Mouse (Mus musculus): ENCODE measurements around the gene Stx6. TPM values are rescaled to one million over a fixed set of nuclear protein-coding genes. Genes with fewer than 3 reads are reported as not detected.

Gene Stx6
- polyA plus RNA-seq, 1 experiment from 2014 or later, result 124 TPM

DNA sequence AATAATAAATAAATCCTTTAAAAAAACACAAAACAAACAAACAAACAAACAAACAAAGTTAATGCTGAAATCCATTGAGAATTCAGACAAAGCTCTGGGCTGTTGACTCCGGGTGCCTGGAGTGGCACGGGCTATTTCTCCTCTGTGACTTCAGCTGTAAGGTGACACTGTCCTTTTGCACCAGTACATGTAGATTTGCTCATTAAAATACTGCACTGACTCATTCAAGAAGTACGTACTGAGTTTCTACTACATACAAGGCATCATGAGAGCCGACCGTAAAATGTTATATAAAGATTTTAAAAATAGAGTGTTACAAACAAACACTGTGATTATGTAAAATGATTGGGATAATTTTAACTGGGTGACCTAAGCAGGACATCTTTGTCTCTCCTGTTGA, 34.1 kb upstream of the Stx6 start:
- no peaks in the 10 kb centered on the region for H3K27me3 ChIP-seq (ENCODE audit: control insufficient read depth, insufficient read depth, low read length)
- no peak overlapping the region for H3K27ac ChIP-seq (replicated peaks; ENCODE audit: low read depth, low read length)
- H3K9me3 ChIP-seq (ENCODE audit: control insufficient read depth, low read length), result no peaks in the 10 kb centered on the region
- no peak for DNase-seq
- H3K4me1 ChIP-seq (ENCODE audit: control insufficient read depth, insufficient read depth, low read length), result no peaks in the 10 kb centered on the region
- 93% methylated on average over 5 of the region's 5 CpGs for WGBS
- no peaks in the 10 kb centered on the region for H3K36me3 ChIP-seq (ENCODE audit: control insufficient read depth, insufficient read depth, low read length)
- no peak overlapping the region for H3K9ac ChIP-seq (replicated peaks; ENCODE audit: low read length)
- no peak overlapping the region for H3K4me2 ChIP-seq (ENCODE audit: low read length)
- no peak for ATAC-seq (ENCODE audit: low FRiP score, low TSS enrichment)
- H3K4me3 ChIP-seq (replicated peaks; ENCODE audit: low read depth, low read length), result no peak overlapping the region

DNA sequence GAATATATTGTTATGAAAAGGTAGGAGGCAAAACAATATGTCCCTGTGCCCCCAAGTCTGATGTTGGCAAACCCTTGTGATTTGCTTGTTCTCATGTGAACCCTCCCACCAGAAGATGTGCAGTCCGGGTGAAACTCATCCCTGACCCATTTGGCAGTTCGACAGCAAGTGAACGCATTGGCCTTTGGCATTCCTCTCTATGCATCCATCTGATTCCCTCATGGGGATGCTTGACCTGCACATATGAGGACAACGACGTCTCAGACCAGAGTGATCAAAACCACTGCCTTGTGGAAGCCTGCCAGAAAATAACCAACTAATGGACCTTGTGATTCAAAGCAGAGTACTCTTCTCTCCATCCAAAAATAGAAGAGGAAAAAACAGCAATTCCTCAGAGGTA, 31.8 kb upstream of the Stx6 start:
- H3K9me3 ChIP-seq (ENCODE audit: control insufficient read depth, low read length), result no peaks in the 10 kb centered on the region
- ATAC-seq (ENCODE audit: low FRiP score, low TSS enrichment), result no peak
- WGBS, result 88% methylated on average over 5 of the region's 5 CpGs
- no peak overlapping the region for H3K9ac ChIP-seq (replicated peaks; ENCODE audit: low read length)
- no peaks in the 10 kb centered on the region for H3K36me3 ChIP-seq (ENCODE audit: control insufficient read depth, insufficient read depth, low read length)
- H3K27me3 ChIP-seq (ENCODE audit: control insufficient read depth, insufficient read depth, low read length), result no peaks in the 10 kb centered on the region
- no peak overlapping the region for H3K4me2 ChIP-seq (ENCODE audit: low read length)
- no peaks in the 10 kb centered on the region for H3K4me1 ChIP-seq (ENCODE audit: control insufficient read depth, insufficient read depth, low read length)
- no peak for DNase-seq
- no peak overlapping the region for H3K27ac ChIP-seq (replicated peaks; ENCODE audit: low read depth, low read length)
- no peak overlapping the region for H3K4me3 ChIP-seq (replicated peaks; ENCODE audit: low read depth, low read length)

DNA sequence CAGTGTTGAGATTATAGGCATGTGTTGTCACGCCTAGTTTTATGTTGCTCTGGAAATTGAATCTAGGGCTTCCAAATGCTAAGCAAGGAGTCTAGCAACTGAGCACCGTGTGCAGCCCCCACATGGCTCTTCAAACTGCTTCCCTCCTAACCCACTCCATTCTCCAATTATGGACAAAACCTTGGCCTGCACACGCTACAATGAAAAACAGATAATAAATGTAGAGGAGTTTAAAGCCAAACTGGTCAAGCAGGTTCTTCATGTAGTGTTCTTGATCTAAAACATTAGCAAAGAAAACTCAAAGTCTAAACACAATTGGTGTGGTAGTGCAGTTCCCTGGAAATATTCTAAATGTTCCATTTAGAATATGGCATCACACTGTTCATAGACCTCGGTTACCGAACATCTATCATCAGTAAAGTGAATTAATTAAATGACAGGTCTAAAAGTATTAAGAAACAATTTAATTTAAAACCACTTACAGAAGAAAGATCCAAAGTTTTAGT, 31.0 kb upstream of the Stx6 start:
- Histone ChIP-seq H3K27ac (replicated peaks; ENCODE audit: low read depth, low read length) (no peak overlapping the region), H3K36me3 (ENCODE audit: control insufficient read depth, insufficient read depth, low read length) (no peaks in the 10 kb centered on the region), H3K9ac (replicated peaks; ENCODE audit: low read length) (no peak overlapping the region), H3K4me3 (replicated peaks; ENCODE audit: low read depth, low read length) (no peak overlapping the region), H3K4me2 (ENCODE audit: low read length) (no peak overlapping the region), H3K9me3 (ENCODE audit: control insufficient read depth, low read length) (no peaks in the 10 kb centered on the region), H3K27me3 (ENCODE audit: control insufficient read depth, insufficient read depth, low read length) (no peaks in the 10 kb centered on the region), H3K4me1 (ENCODE audit: control insufficient read depth, insufficient read depth, low read length) (no peaks in the 10 kb centered on the region)
- ATAC-seq (ENCODE audit: low FRiP score, low TSS enrichment) (no peak), DNase-seq (no peak)
- 90% methylated on average over 5 of the region's 5 CpGs for WGBS

DNA sequence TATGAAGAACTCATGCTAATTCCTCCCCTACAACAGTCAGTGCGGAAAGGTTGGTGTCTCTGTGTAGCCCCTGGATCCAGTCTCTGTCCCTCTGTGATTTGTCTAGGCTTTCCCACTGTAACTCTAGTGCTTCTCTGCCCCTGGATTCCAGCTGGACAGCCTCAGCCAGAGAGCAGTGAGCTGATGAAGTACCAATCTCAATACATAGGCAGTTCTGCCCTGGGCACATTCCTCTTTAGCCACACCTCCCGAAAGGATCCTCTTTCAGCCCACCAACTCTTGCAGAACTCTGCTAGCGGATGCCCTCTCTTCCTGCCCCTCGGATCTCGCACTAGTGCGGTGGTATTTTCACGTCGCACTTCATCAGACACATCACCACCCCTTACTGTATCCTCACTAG, 23.6 kb upstream of the Stx6 start:
- Histone ChIP-seq H3K36me3 (ENCODE audit: control insufficient read depth, insufficient read depth, low read length) (no peaks in the 10 kb centered on the region), H3K4me2 (ENCODE audit: low read length) (no peak overlapping the region), H3K4me3 (replicated peaks; ENCODE audit: low read depth, low read length) (no peak overlapping the region), H3K9me3 (ENCODE audit: control insufficient read depth, low read length) (no peaks in the 10 kb centered on the region), H3K27me3 (ENCODE audit: control insufficient read depth, insufficient read depth, low read length) (no peaks in the 10 kb centered on the region), H3K27ac (replicated peaks; ENCODE audit: low read depth, low read length) (no peak overlapping the region), H3K9ac (replicated peaks; ENCODE audit: low read length) (no peak overlapping the region), H3K4me1 (ENCODE audit: control insufficient read depth, insufficient read depth, low read length) (no peaks in the 10 kb centered on the region)
- no peak for ATAC-seq (ENCODE audit: low FRiP score, low TSS enrichment)
- WGBS, result 70% methylated on average over 8 of the region's 8 CpGs
- no peak for DNase-seq

DNA sequence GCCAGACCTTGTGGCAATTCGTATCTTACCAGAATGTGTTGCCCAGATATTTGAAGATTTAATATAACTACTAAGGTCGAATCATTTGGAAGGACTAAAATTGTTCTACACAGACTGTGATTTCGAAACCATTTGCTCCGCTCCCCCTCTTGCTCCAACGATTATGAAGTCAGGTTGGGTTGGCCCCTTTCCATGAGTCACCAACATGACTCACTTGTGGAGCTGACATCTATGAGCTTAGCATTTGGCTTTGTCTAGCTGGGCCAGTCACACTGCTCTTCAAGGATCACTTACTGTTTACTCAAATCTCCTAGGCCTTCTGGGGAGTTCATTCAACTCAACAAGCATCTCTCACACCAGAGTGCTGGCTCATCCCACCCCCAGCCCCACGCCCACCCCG, 19.7 kb upstream of the Stx6 start:
- no peak overlapping the region for H3K9ac ChIP-seq (replicated peaks; ENCODE audit: low read length)
- ATAC-seq (ENCODE audit: low FRiP score, low TSS enrichment) (no peak), DNase-seq (no peak)
- H3K4me1 ChIP-seq (ENCODE audit: control insufficient read depth, insufficient read depth, low read length), result no peaks in the 10 kb centered on the region
- no peaks in the 10 kb centered on the region for H3K36me3 ChIP-seq (ENCODE audit: control insufficient read depth, insufficient read depth, low read length)
- no peak overlapping the region for H3K27ac ChIP-seq (replicated peaks; ENCODE audit: low read depth, low read length)
- no peak overlapping the region for H3K4me2 ChIP-seq (ENCODE audit: low read length)
- no peaks in the 10 kb centered on the region for H3K27me3 ChIP-seq (ENCODE audit: control insufficient read depth, insufficient read depth, low read length)
- 90% methylated on average over 7 of the region's 7 CpGs for WGBS
- H3K4me3 ChIP-seq (replicated peaks; ENCODE audit: low read depth, low read length), result no peak overlapping the region
- no peaks in the 10 kb centered on the region for H3K9me3 ChIP-seq (ENCODE audit: control insufficient read depth, low read length)

DNA sequence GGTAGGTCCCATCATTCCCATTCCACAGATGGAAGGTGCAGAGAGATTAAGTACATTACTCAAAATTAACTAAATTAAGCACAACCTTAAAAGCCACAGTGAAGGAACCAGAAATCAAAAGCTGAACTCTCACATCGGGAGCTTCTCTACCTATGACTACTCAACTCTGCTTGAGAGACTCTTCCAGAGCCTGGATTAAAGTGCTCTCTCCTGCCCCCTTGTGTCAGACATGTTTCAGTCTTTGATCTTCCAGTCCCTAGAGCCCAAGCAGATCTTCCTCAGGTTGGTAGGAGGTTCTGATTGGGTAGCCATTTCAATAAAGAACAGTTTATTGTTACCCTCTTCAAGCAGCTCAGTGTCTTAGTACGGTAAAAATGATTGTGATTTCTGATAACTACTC, 18.4 kb upstream of the Stx6 start:
- DNase-seq, result peak; percentile 41
- no peak overlapping the region for H3K4me3 ChIP-seq (replicated peaks; ENCODE audit: low read depth, low read length)
- H3K9me3 ChIP-seq (ENCODE audit: control insufficient read depth, low read length), result no peaks in the 10 kb centered on the region
- H3K4me1 ChIP-seq (ENCODE audit: control insufficient read depth, insufficient read depth, low read length), result no peaks in the 10 kb centered on the region
- no peak overlapping the region for H3K4me2 ChIP-seq (ENCODE audit: low read length)
- no peak overlapping the region for H3K27ac ChIP-seq (replicated peaks; ENCODE audit: low read depth, low read length)
- H3K36me3 ChIP-seq (ENCODE audit: control insufficient read depth, insufficient read depth, low read length), result no peaks in the 10 kb centered on the region
- ATAC-seq (ENCODE audit: low FRiP score, low TSS enrichment), result no peak
- H3K27me3 ChIP-seq (ENCODE audit: control insufficient read depth, insufficient read depth, low read length), result no peaks in the 10 kb centered on the region
- 73% methylated on average over 2 of the region's 2 CpGs for WGBS
- H3K9ac ChIP-seq (replicated peaks; ENCODE audit: low read length), result no peak overlapping the region

DNA sequence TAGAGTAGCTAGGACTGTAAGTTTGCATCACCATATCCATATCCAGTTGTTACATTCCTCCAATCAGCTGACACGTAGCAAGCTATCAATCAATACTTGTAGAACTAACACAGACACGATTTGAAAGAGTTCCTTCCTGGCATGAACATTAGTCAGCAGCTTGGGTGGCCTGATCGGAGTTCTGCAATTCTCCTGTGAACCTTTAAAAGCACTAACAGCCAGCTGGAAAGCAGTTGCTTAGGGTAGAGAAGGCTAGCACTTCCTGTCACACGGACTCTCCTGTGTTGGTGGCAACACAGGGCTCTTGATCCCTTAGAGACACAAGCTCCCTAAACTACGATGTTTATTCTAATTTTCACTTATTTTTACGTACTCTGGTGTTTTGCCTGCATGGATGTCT, 12.9 kb upstream of the Stx6 start:
- H3K4me1 ChIP-seq (ENCODE audit: control insufficient read depth, insufficient read depth, low read length), result no peaks in the 10 kb centered on the region
- no peak overlapping the region for H3K4me2 ChIP-seq (ENCODE audit: low read length)
- H3K9me3 ChIP-seq (ENCODE audit: control insufficient read depth, low read length), result no peaks in the 10 kb centered on the region
- H3K27ac ChIP-seq (replicated peaks; ENCODE audit: low read depth, low read length), result no peak overlapping the region
- no peaks in the 10 kb centered on the region for H3K36me3 ChIP-seq (ENCODE audit: control insufficient read depth, insufficient read depth, low read length)
- H3K4me3 ChIP-seq (replicated peaks; ENCODE audit: low read depth, low read length), result no peak overlapping the region
- ATAC-seq (ENCODE audit: low FRiP score, low TSS enrichment) (no peak), DNase-seq (no peak)
- H3K27me3 ChIP-seq (ENCODE audit: control insufficient read depth, insufficient read depth, low read length), result no peaks in the 10 kb centered on the region
- H3K9ac ChIP-seq (replicated peaks; ENCODE audit: low read length), result no peak overlapping the region
- 77% methylated on average over 6 of the region's 6 CpGs for WGBS

DNA sequence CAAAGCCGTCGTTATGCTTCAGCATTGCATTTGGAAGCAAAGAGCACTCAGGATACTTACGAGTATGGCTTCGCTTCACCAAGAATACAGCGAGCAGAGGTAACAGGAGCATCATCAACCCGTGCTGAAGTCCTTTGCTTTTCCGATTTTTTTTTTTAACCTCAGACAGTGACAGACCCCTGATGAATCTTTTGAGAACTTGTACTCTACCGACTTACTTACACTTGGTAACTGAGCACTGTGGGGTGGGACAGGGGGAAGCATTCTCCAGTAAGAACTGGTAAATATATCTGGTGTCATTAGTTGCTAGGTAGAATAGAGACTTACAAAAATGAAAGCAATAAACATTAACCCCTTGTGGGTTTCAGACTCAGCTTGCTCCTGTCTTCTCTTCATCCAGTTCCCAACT, 11.9 kb upstream of the Stx6 start, which contains the start of gene Mr1:
Mr1 (minus strand) TSS at position 243 of the 409 bp plus-strand sequence.
- Histone ChIP-seq H3K9me3 (ENCODE audit: control insufficient read depth, low read length) (no peaks in the 10 kb centered on the region), H3K4me1 (ENCODE audit: control insufficient read depth, insufficient read depth, low read length) (no peaks in the 10 kb centered on the region), H3K27ac (replicated peaks; ENCODE audit: low read depth, low read length) (no peak within 1 kb of the TSS), H3K9ac (replicated peaks; ENCODE audit: low read length) (no peak within 1 kb of the TSS), H3K36me3 (ENCODE audit: control insufficient read depth, insufficient read depth, low read length) (no peaks in the 10 kb centered on the region), H3K4me3 (replicated peaks; ENCODE audit: low read depth, low read length) (no peak within 1 kb of the TSS), H3K4me2 (ENCODE audit: low read length) (no peak within 1 kb of the TSS), H3K27me3 (ENCODE audit: control insufficient read depth, insufficient read depth, low read length) (no peaks in the 10 kb centered on the region)
- no peak for ATAC-seq (ENCODE audit: low FRiP score, low TSS enrichment)
- peak; percentile 81 for DNase-seq
- WGBS, result 60% methylated on average over 8 of the region's 8 CpGs

DNA sequence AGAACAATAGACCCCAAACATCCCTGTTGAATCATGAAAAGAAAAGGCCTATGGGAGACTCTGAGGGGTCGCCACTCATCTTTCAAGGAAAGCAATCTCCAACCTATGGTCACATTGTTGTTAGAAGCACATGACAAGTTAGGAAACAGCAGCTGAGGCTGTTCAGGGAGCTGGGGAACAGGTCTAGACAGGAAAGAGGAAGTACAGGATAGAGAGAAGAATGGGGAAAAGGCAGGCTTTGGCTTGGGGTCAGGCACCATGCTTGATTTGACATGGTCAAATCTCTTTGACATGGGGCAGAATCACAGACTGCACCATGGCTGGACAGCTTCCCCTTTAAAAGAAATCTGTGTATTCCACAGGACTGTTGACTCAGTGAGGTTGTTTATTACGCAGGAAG, 11.3 kb upstream of the Stx6 start:
- ATAC-seq (ENCODE audit: low FRiP score, low TSS enrichment), result no peak
- H3K36me3 ChIP-seq (ENCODE audit: control insufficient read depth, insufficient read depth, low read length), result no peaks in the 10 kb centered on the region
- no peaks in the 10 kb centered on the region for H3K27me3 ChIP-seq (ENCODE audit: control insufficient read depth, insufficient read depth, low read length)

More for the DNA sequence above, 11.3 kb upstream of the Stx6 start:
- no peaks in the 10 kb centered on the region for H3K4me1 ChIP-seq (ENCODE audit: control insufficient read depth, insufficient read depth, low read length)
- no peak overlapping the region for H3K9ac ChIP-seq (replicated peaks; ENCODE audit: low read length)
- DNase-seq, result no peak
- 70% methylated on average over 2 of the region's 2 CpGs for WGBS
- H3K27ac ChIP-seq (replicated peaks; ENCODE audit: low read depth, low read length), result no peak overlapping the region
- H3K4me2 ChIP-seq (ENCODE audit: low read length), result no peak overlapping the region
- no peak overlapping the region for H3K4me3 ChIP-seq (replicated peaks; ENCODE audit: low read depth, low read length)
- no peaks in the 10 kb centered on the region for H3K9me3 ChIP-seq (ENCODE audit: control insufficient read depth, low read length)

Measured in midbrain, embryonic 14.5 days (tissue).